Mouse (Mus musculus) Patski (cell line): ENCODE results near the gene Mfsd4a. TPM values are rescaled to one million over a fixed set of nuclear protein-coding genes. Genes with fewer than 3 reads are reported as not detected.

Experiments
- ATAC-seq: fragments of 100-300 bp; one replicate; pipeline ENCODE4 v1.8.0; 2021
- CTCF ChIA-PET: fragments of 350-600 bp; sonication (Branson Sonifier 250); formaldehyde crosslinking; loops from one replicate; lab custom pipeline; 2022; ENCODE audit warnings: inconsistent platforms; lab: Charles Lee
- POLR2A ChIA-PET: fragments of 350-600 bp; sonication (Branson Sonifier 250); formaldehyde crosslinking; loops from one replicate; lab custom pipeline; 2022; ENCODE audit warnings: antibody characterized with exemption, inconsistent platforms; lab: Charles Lee
- DNase-seq: peaks from one replicate; pipeline ENCODE4 v3.0.0-alpha.2; 2011; ENCODE audit warnings: low read depth, low spot score
- H3K27me3 ChIP-seq: fragments of 371-371 bp; one replicate; pipeline ENCODE4 v1.5.1; 2021
- CTCF ChIP-seq: fragments of 100-300 bp; IDR thresholded peaks from one replicate; pipeline ENCODE4 v1.5.1; 2021
- in situ Hi-C: fragments of 300-500 bp; cut with MboI; formaldehyde crosslinking; loops from 3 replicates; pipeline ENCODE4 v1.11.1; 2018; ENCODE audit warnings: low pct_unique_long_range_greater_than_20kb, mixed read lengths
- polyA plus RNA-seq: library from polyadenylated mRNA; unstranded; gene quantifications from one replicate; pipeline ENCODE4 v1.2.3, GENCODE M21; 2021

Gene Mfsd4a
- polyA plus RNA-seq, 1 experiment from 2014 or later: 17.7 TPM

DNA sequence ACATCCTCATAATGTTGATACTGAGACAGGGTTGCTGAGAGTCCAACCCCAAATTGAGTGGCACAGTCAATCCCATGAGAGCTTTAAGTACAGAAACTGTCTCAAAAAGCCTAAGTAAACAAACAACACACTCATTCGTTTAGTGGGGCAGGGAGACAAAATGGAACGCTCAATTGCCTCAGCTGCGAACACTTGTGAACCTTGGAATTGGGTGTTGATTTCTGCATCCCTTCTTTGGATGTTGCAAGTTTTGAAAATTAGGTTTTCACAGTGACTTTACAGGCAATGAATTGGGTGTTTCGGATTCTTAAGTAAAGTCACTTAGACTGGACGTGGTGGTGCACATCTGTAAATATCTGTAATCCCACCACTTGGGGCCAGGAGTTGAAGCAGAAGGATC lies 61.1 kb downstream of the Mfsd4a start:
- in situ Hi-C loops: loop anchor here (5.0 kb wide), 1 partner anchor 146 kb away; no protein-coding TSS in a partner anchor

DNA sequence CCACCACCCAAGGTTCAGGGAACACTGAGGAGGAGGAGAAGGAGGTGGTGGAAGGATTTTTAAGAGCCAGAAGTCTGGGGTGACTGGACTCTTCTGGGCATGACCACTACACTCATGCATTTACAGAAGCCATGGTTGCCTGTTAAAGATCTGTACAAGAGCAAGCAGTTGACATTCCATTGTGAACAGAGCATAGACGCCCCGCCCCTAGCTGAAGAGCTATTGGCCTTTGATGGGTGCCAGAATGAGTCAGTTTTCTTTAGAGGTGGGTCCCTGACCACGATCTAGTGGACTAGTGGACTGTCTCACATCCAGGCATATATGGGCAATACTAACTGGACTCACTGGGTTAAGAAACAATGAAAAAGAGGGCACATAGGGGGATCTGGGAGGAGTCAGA lies 61.8 kb downstream of the Mfsd4a start:
- no peak for TF ChIP-seq CTCF
- ChIA-PET POLR2A (interaction anchor here (1.2 kb wide), 1 partner anchor 13 kb away, joined by 3 read pairs; no protein-coding TSS in a partner anchor), CTCF (interaction anchor here (1.0 to 4.1 kb wide), 4 partner anchors 10 to 150 kb away, joined by 3 to 11 read pairs (median 6); no protein-coding TSS in a partner anchor)
- no peak for DNase-seq
- in situ Hi-C loops: loop anchor here (5.0 kb wide), 1 partner anchor 146 kb away; no protein-coding TSS in a partner anchor
- ATAC-seq: no peak
- H3K27me3 ChIP-seq: no peaks in the 10 kb centered on the region

More for the DNA sequence above, 61.1 kb downstream of the Mfsd4a start:
- CTCF ChIA-PET: interaction anchor here (1.6 to 4.1 kb wide), 3 partner anchors 11 to 149 kb away, joined by 5 to 11 read pairs (median 8); no protein-coding TSS in a partner anchor
- DNase-seq (no peak), ATAC-seq (no peak)
- H3K27me3 ChIP-seq: no peaks in the 10 kb centered on the region
- TF ChIP-seq CTCF: no peak
- POLR2A ChIA-PET: interaction anchor here (1.0 to 1.8 kb wide), 3 partner anchors 8 to 104 kb away, joined by 4 to 7 read pairs (median 4); no protein-coding TSS in a partner anchor

DNA sequence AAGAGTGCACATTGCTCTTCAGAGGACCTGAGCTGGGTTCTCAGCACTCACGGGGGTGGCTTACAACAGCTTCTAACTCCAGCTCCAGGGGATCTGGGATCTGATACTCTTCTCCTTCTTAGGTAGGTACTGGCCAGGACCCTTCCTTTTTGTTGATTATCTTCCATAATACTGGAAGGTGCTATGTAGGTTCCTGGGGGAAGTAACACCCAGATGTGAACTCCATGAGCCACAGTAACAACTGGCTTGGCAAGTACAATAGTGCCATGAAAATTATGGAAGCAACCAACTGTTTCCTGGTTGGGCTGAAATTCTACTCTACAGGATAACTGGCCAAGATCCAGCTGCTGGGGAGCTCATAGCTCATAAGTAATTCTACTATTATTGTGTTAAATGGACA lies 62.4 kb downstream of the Mfsd4a start:
- CTCF ChIA-PET: interaction anchor here (1.0 to 4.1 kb wide), 5 partner anchors 9 to 151 kb away, joined by 3 to 11 read pairs (median 5); no protein-coding TSS in a partner anchor
- in situ Hi-C loops: loop anchor here (5.0 kb wide), 1 partner anchor 147 kb away; no protein-coding TSS in a partner anchor
- POLR2A ChIA-PET: interaction anchor here (1.2 kb wide), 1 partner anchor 13 kb away, joined by 3 read pairs; no protein-coding TSS in a partner anchor
- ATAC-seq: no peak
- no peak for DNase-seq
- no peaks in the 10 kb centered on the region for H3K27me3 ChIP-seq
- TF ChIP-seq CTCF: no peak

DNA sequence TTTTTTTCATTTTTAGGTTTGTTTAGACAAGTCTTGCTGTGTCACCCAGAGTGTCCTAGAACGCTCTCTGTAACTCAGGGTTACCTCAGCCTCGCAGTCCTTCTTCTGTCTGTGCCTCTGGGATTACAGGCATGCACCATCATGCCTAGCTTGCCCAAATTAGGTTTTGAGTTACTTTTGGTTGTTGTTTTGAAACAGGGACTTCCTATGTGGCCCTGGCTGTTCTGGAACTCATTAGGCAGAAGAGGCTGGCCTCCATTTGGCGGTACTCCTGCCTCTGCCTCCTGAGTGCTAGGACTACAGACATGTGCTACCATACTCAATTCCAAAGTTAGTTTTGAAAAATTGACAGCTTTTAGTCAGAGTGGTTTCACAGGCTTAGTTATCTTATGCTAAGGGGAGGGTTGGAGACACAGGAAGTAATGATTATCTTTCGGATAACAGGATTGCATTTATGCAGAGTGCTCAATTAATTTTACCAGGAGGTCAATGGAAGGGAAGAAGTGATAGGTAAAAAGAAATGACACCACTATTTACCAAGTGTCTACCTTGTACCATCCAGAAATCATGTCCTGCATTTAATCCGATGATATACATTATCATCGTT lies 63.2 kb downstream of the Mfsd4a start:
- ChIA-PET POLR2A (no interaction called here), CTCF (interaction anchor here (1.0 to 4.1 kb wide), 5 partner anchors 8 to 39 kb away, joined by 3 to 11 read pairs (median 4); no protein-coding TSS in a partner anchor)
- in situ Hi-C loops: loop anchor here (5.0 kb wide), 1 partner anchor 148 kb away; no protein-coding TSS in a partner anchor
- no peak for TF ChIP-seq CTCF
- ATAC-seq (no peak), DNase-seq (no peak)
- no peaks in the 10 kb centered on the region for H3K27me3 ChIP-seq

DNA sequence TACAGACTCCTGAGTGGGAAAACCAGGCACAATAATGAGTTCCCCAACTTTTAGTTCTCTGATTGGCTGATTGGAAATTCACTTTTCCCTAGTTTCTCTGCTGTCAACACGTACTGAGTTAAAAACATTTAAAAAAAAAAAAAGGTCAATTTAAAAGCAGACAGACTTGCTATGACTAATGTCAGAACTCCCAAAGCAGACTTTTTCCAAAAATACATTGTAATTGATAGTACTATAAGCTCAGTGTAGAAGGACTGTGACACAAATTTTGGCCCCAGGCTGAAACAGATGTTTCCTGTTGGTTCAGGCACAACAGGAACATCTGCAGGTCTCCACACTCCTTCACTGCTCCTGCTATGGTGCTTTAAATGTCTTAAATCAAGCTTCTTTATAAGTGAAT lies 64.0 kb downstream of the Mfsd4a start:
- ChIA-PET CTCF (interaction anchor here (1.4 to 4.1 kb wide), 2 partner anchors 21 to 40 kb away, joined by 4 to 11 read pairs; no protein-coding TSS in a partner anchor), POLR2A (interaction anchor here (0.7 kb wide), 1 partner anchor 115 kb away, joined by 4 read pairs; no protein-coding TSS in a partner anchor)
- no peak for TF ChIP-seq CTCF
- H3K27me3 ChIP-seq: no peaks in the 10 kb centered on the region
- ATAC-seq (no peak), DNase-seq (no peak)
- in situ Hi-C loops: no loop called here

DNA sequence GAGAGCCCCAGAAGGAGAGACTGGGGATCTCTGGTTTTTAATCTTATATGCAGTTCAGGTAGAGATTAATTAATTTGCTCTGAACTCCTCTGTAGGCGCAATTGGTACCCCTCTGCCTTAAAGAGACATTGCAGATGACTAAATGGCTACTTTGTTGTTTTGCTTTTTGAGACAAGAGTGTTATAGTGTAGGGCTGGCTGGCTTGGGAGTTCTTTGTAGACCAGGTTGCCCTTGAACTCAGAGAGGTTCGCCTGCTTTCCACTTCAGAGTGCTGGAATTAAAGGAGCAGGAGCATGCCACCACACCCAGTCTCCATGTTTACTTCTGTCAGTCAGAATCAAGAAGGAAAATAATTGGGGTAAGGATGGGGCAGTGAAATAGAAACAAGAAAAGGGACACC lies 64.8 kb downstream of the Mfsd4a start:
- in situ Hi-C loops: no loop called here
- DNase-seq: no peak
- POLR2A ChIA-PET: no interaction called here
- no peaks in the 10 kb centered on the region for H3K27me3 ChIP-seq
- ATAC-seq: no peak
- TF ChIP-seq CTCF: no peak
- CTCF ChIA-PET: no interaction called here

DNA sequence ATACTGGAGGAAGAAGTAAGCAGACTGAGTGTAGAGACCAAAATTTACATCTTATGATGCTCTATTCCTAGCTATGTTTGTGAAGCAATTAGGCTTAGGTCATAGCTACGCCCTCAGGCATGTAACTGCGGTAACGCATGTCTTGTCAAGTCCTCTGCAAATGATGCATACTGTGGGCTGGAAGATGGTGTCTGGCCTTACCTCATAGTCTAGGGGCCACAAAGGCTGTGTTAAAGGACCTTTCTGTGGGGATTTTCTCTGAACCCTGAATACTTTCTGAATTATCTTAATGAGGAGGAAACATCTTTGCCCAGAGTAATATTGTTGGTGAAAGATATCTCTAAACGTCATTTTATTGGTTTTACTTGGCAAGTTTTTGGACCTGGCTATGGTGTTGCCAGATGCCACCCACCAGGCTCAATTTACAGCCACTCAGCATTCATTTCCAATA lies 66.0 kb downstream of the Mfsd4a start:
- no peaks in the 10 kb centered on the region for H3K27me3 ChIP-seq
- POLR2A ChIA-PET: no interaction called here
- no peak for DNase-seq
- no peak for ATAC-seq
- in situ Hi-C loops: no loop called here
- CTCF ChIA-PET: interaction anchor here (1.4 to 1.8 kb wide), 2 partner anchors 14 to 43 kb away, joined by 4 read pairs; no protein-coding TSS in a partner anchor
- TF ChIP-seq CTCF: no peak

DNA sequence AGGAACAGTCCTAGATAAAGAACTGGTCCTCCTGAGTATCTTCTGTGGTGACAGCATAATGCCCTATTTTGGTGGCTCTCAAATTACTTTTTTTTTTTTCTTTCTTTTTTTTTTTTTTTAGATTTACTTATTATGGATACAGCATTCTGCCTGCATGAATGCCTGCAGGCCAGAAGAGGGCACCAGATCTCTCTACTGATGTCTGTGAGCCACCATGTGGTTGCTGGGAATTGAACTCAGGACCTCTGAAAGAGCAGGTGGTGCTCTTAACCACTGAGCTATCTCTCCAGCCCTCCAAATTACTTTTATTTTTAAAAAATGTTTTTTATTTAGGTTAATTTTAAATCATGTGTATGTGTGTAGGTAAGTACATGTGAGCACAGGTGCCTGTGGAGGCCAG lies 67.4 kb downstream of the Mfsd4a start:
- TF ChIP-seq CTCF: peak; percentile 78

DNA sequence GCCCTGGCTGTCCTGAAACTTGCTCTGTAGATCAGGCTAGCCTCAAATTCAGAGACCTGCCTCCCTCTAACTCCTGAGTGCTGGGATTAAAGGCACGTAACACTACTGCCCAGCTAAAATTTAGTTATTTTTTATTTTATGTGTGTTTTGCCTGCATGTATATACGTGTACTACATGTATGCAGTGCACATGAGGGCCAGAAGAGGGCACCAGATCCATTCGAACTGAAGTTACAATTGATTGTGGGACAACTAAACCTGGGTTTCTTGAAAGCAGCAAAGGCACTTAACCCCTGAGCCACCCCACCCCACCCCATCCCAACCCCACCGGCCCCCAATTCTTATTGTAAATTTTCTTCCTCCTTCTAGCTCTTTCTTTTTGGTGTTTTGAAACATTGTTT lies 72.8 kb downstream of the Mfsd4a start:
- POLR2A ChIA-PET: no interaction called here
- DNase-seq (no peak), ATAC-seq (no peak)
- CTCF ChIA-PET: interaction anchor here (0.8 to 5.3 kb wide), 10 partner anchors 13 to 161 kb away, joined by 3 to 31 read pairs (median 4); no protein-coding TSS in a partner anchor
- peak; percentile 82 for TF ChIP-seq CTCF
- in situ Hi-C loops: loop anchor here (5.0 kb wide), 2 partner anchors 52 to 112 kb away; no protein-coding TSS in a partner anchor
- no peaks in the 10 kb centered on the region for H3K27me3 ChIP-seq

More for the DNA sequence above, 67.4 kb downstream of the Mfsd4a start:
- ATAC-seq (no peak), DNase-seq (no peak)
- POLR2A ChIA-PET: no interaction called here
- in situ Hi-C loops: no loop called here
- CTCF ChIA-PET: interaction anchor here (0.7 to 1.8 kb wide), 11 partner anchors 9 to 110 kb away, joined by 3 to 6 read pairs (median 3); no protein-coding TSS in a partner anchor
- no peaks in the 10 kb centered on the region for H3K27me3 ChIP-seq
